Mouse (Mus musculus) lung, postnatal 14 days (tissue): ENCODE results near the gene Camk2g.

Source experiments
- DNase-seq: peaks from one replicate; pipeline ENCODE4 v3.0.0; 2021

Gene Camk2g

GRCm38 (mm10) chr14:20700362-20700761 lies 93.5 kb downstream of the Camk2g start:
- no peak for DNase-seq

- DNase-seq, result no peak
Observed at GRCm38 (mm10) chr14:20698515-20698914, 95.4 kb downstream of the Camk2g start.

GRCm38 (mm10) chr14:20696986-20697385 lies 96.9 kb downstream of the Camk2g start:
- peak; percentile 63 for DNase-seq

GRCm38 (mm10) chr14:20695761-20696520 lies 97.9 kb downstream of the Camk2g start:
- no peak for DNase-seq

- peak; percentile 89 for DNase-seq
Observed at GRCm38 (mm10) chr14:20694884-20695760, 98.8 kb downstream of the Camk2g start, which contains the start of gene Fut11. Fut11 (plus strand) TSS chr14:20694968.

GRCm38 (mm10) chr14:20694185-20694883 lies 99.6 kb downstream of the Camk2g start:
- no peak for DNase-seq

- DNase-seq, result no peak
Observed at GRCm38 (mm10) chr14:20693589-20694101, 100.2 kb downstream of the Camk2g start.

- DNase-seq, result no peak
Observed at GRCm38 (mm10) chr14:20691772-20692171, 102.1 kb downstream of the Camk2g start.

- DNase-seq, result no peak
Observed at GRCm38 (mm10) chr14:20689009-20689408, 104.9 kb downstream of the Camk2g start.

- DNase-seq, result no peak
Observed at GRCm38 (mm10) chr14:20686576-20686975, 107.3 kb downstream of the Camk2g start.
